Mouse (Mus musculus) limb, embryonic 14.5 days (tissue): ENCODE data around the gene Tec. TPM values are rescaled to one million over a fixed set of nuclear protein-coding genes. Genes with fewer than 3 reads are reported as not detected.

Source experiments
- ATAC-seq: fragments of 200-750 bp; cut with Nextera tagmentation; 2 replicates; pipeline ENCODE4 v1.8.0; 2017; ENCODE audit warnings: low read depth, moderate number of reproducible peaks, moderate TSS enrichment; ENCODE audit not compliant: low FRiP score
- DNase-seq: peaks from one replicate; pipeline ENCODE4 v3.0.0-alpha.2; 2015; ENCODE audit warnings: low spot score
- H3K27ac ChIP-seq: fragments of 300-500 bp; sonication (generic); replicated peaks from 2 replicates; pipeline ENCODE4 v1.5.1; 2014; ENCODE audit warnings: low read depth, mild to moderate bottlenecking, low read length, moderate library complexity, mixed read lengths
- H3K27me3 ChIP-seq: fragments of 300-500 bp; sonication (generic); 2 replicates; pipeline ENCODE4 v1.6.1; 2014; ENCODE audit warnings: low read length, mixed read lengths; ENCODE audit not compliant: control insufficient read depth, insufficient read depth
- H3K36me3 ChIP-seq: fragments of 300-500 bp; sonication (generic); 2 replicates; pipeline ENCODE4 v1.6.1; 2014; ENCODE audit warnings: mild to moderate bottlenecking, low read length, moderate library complexity, mixed read lengths; ENCODE audit not compliant: control insufficient read depth, insufficient read depth
- H3K4me1 ChIP-seq: fragments of 300-500 bp; sonication (generic); 2 replicates; pipeline ENCODE4 v1.6.1; 2014; ENCODE audit warnings: antibody characterized with exemption, low read length, mixed read lengths; ENCODE audit not compliant: control insufficient read depth, insufficient read depth
- H3K4me2 ChIP-seq: fragments of 300-500 bp; sonication (generic); replicated peaks from 2 replicates; pipeline ENCODE4 v1.6.1; 2014; ENCODE audit warnings: low read depth, mild to moderate bottlenecking, low read length, moderate library complexity; ENCODE audit not compliant: severe bottlenecking
- H3K4me3 ChIP-seq: fragments of 300-500 bp; sonication (generic); replicated peaks from 2 replicates; pipeline ENCODE4 v1.5.1; 2014; ENCODE audit warnings: low read length
- H3K9ac ChIP-seq: fragments of 300-500 bp; sonication (generic); 2 replicates; pipeline ENCODE4 v1.6.1; 2014; ENCODE audit warnings: mild to moderate bottlenecking, low read depth, low read length, moderate library complexity; ENCODE audit not compliant: severe bottlenecking
- H3K9me3 ChIP-seq: fragments of 300-500 bp; sonication (generic); 2 replicates; pipeline ENCODE4 v1.6.1; 2016; ENCODE audit warnings: low read length; ENCODE audit not compliant: control insufficient read depth
- POLR2A ChIP-seq: fragments of 200-500 bp; IDR thresholded peaks from 2 replicates; pipeline ENCODE4 v1.8.0; 2012; ENCODE audit warnings: inconsistent platforms, mild to moderate bottlenecking, moderate library complexity, borderline replicate concordance; ENCODE audit not compliant: insufficient read depth, insufficient read length; ENCODE audit errors: extremely low read depth
- WGBS: fragments of 180-500 bp; shearing (Covaris S2); extraction: QIAGEN DNeasy Blood & Tissue Kit; methylation state at CpG from one replicate; pipeline ENCODE4 v1.1.7; 2014; 5-methylcytosine and 5-hydroxymethylcytosine counted together
- polyA plus RNA-seq, 2 experiments: library from polyadenylated mRNA; depleted of rRNA in 1 of 2; stranded (reverse) in 1 of 2; unstranded in 1 of 2; fragments of >200 nt; fragmentation: Nextera tagmentation in 1 of 2; extraction: Ambion mirVana in 1 of 2; gene quantifications; 2 replicates each; pipeline versions ENCODE4 v1.2.1 to v1.2.3; 2012 to 2014

Gene Tec
- polyA plus RNA-seq, 2 experiments = 5.9 to 7.9 TPM

DNA sequence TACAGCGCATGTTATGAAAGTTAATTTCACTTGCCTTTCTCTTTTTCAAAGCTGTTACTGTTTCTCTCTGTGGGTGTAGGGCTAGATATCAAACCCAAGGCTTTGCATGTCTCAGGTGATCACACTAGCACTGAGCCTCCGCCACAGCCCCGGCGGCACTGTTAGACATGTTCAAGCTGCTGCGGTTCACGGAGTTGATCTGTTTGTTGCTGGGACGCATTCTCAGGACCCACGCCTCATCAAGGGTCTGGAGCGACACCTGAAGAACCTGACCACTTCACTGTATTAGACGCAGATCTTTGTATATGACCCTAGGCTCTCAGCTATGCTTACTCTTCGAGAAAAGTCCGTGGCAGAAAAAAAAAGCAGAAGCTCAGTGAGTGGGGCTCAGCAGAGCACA, 10.0 kb downstream of the Tec start:
- Histone ChIP-seq H3K27ac (no peak overlapping the region; the same call in 1 of the 2 replicates), H3K27me3 (no peaks in the 10 kb centered on the region), H3K4me3 (no peak overlapping the region), H3K9ac (no peak overlapping the region), H3K36me3 (no peaks in the 10 kb centered on the region), H3K4me1 (peaks cover 13% of the 10 kb centered on the region), H3K4me2 (no peak overlapping the region), H3K9me3 (0 out of 2 replicates have a peak, but pooled peaks cover 7% of the 10 kb centered on the region)
- no peak for DNase-seq
- 92% methylated on average over 12 of the region's 12 CpGs for WGBS
- no peak for ATAC-seq
- TF ChIP-seq POLR2A = no peak

DNA sequence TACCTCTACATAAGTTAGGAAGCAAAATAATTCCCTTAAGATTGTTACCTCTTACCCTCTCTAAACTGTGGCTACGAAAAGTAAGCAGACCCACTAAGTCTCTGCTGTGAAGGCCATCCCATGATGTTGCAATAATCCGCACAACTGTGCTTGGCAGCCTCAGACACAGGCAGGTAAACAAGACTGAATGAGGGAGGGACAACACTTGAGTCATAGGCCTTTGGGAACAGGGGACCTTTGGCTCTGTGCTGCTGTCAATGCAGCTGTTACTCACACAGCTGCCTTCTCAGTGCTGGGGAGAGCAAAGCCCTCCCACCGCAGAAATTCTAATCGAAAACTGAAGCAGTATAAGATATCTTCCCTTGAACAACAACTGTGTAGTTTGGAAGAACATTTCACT, 10.5 kb downstream of the Tec start:
- WGBS = 69% methylated on average over 4 of the region's 4 CpGs
- H3K4me2 ChIP-seq = no peak overlapping the region
- no peaks in the 10 kb centered on the region for H3K27me3 ChIP-seq
- H3K9me3 ChIP-seq = 0 out of 2 replicates have a peak, but pooled peaks cover 7% of the 10 kb centered on the region
- H3K9ac ChIP-seq = no peak overlapping the region
- no peak overlapping the region for H3K4me3 ChIP-seq
- ATAC-seq (peak; percentile 42; the same call in 1 of the 2 replicates), DNase-seq (peak; percentile 58)
- no peak for TF ChIP-seq POLR2A
- H3K36me3 ChIP-seq = no peaks in the 10 kb centered on the region
- H3K4me1 ChIP-seq = peaks cover 13% of the 10 kb centered on the region
- no peak overlapping the region for H3K27ac ChIP-seq

DNA sequence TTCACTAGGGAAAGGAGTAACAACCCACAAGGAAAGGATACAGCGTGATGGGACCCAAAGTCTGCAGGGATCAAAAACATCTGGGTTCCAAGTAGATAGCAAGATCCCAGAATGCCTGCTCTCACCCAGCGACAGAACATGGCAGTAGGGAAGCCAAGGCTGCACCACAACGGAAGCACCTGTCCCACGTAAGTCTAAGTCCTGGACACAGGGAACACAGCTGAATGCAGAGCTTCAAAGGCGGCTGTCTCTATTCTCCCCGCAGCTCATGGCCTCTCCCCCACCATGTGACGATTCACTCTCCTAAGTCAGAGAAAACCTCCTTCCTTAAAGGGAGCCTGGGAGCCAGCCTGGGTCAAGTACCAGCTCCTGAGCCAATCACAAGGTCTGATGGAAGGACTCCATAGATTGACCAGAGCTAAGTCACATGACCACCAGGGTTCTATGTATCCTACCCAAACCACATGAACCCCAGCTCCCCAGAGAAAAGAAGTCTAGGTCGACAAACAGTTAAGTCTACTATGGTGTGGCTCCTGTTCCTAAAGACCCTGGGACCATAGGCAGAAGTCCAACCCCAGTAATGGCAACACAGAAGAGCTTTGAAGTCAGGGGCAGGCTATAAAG, 11.9 kb downstream of the Tec start:
- Histone ChIP-seq H3K4me3 (no peak overlapping the region), H3K36me3 (no peaks in the 10 kb centered on the region), H3K4me1 (peaks cover 13% of the 10 kb centered on the region), H3K9ac (no peak overlapping the region), H3K4me2 (no peak overlapping the region), H3K27ac (no peak overlapping the region; the same call in 1 of the 2 replicates), H3K9me3 (0 out of 2 replicates have a peak, but pooled peaks cover 7% of the 10 kb centered on the region), H3K27me3 (no peaks in the 10 kb centered on the region)
- 70% methylated on average over 8 of the region's 8 CpGs for WGBS
- no peak for TF ChIP-seq POLR2A
- DNase-seq = no peak
- peak; percentile 10; the same call in 1 of the 2 replicates for ATAC-seq

DNA sequence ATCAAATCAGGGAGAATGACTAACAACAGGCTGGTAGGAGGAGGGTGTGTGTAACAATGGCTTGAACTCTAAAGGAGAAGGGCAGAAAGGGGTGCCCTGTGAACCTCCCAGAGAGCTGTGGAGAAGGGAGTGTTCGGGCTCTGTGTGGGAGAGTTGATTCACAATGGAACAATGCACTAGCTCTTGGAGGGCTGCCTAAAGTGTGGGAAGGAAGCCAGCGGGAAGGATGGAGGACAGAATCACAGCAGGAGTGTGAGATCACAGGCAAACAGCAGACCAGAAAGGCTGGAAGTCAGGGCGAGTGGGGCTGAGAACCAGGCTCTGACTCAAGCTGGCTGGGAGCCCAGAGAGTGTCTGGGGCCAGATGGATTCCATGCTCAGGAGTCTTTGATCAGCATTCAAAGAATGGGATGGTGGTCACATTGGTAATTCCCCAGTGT, 12.6 kb downstream of the Tec start:
- Histone ChIP-seq H3K9ac (no peak overlapping the region), H3K27me3 (no peaks in the 10 kb centered on the region), H3K36me3 (no peaks in the 10 kb centered on the region), H3K4me1 (peaks cover 13% of the 10 kb centered on the region), H3K4me3 (no peak overlapping the region), H3K27ac (peak overlapping the region; percentile 34; the same call in 1 of the 2 replicates), H3K9me3 (0 out of 2 replicates have a peak, but pooled peaks cover 7% of the 10 kb centered on the region), H3K4me2 (no peak overlapping the region)
- no peak for TF ChIP-seq POLR2A
- peak; percentile 93 for DNase-seq
- peak; percentile 83 for ATAC-seq
- 28% methylated on average over 3 of the region's 3 CpGs for WGBS

DNA sequence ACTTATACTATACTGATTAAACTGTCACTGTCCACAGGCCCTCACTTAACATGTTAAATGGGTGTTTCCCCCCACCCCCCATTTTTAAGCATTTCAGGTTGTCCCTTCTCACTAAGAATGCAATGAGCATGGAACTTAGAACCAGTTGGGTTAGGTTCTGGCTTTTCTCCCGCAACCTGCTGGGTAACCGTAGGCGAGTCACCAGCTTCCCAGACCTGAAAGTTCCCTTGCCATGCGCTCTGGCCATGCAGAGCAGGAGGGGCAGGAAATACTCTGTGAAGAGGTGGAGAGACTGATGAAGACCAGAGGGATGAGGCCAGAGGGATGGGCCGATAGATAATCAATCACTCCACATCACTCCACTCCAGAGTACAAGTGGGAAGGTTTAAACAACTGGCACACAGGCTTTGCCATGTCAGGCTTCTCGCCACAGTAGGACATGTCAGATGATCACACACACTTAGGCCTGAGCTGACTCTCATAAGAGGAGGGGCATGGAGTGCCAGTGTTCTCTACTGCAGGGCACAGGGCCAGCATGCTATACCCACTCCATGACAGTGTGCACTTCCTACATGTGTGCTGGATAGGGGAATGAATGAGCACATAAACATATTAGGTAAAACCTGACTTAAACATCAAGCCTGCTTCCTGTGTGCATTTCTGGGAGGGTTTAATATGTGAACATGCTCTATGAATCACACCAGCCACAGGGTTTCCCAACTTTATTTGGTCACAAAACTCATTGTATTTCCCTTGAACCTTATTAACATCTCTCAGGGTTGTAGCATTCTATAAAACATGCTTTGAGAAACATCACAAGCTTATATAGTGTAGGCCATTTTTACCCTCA, 13.9 kb downstream of the Tec start:
- Histone ChIP-seq H3K4me2 (no peak overlapping the region), H3K9ac (no peak overlapping the region), H3K4me3 (no peak overlapping the region), H3K27me3 (no peaks in the 10 kb centered on the region), H3K27ac (no peak overlapping the region), H3K9me3 (0 out of 2 replicates have a peak, but pooled peaks cover 3% of the 10 kb centered on the region), H3K36me3 (no peaks in the 10 kb centered on the region), H3K4me1 (peaks cover 13% of the 10 kb centered on the region)
- 77% methylated on average over 6 of the region's 6 CpGs for WGBS
- ATAC-seq (no peak), DNase-seq (no peak)
- no peak for TF ChIP-seq POLR2A
